Mouse (Mus musculus) lung, adult 2 months (tissue): ENCODE data around the gene Rnf222. TPM values are rescaled to one million over a fixed set of nuclear protein-coding genes. Genes with fewer than 3 reads are reported as not detected.

ENCODE experiments used
- DNase-seq: peaks from one replicate; pipeline ENCODE4 v3.0.0; 2022
- H3K4me1 ChIP-seq: fragments of 200-500 bp; 2 replicates; pipeline ENCODE4 v1.6.1; 2011; ENCODE audit warnings: low read length; ENCODE audit not compliant: control insufficient read depth, insufficient read depth
- H3K4me3 ChIP-seq: fragments of 200-500 bp; replicated peaks from 2 replicates; pipeline ENCODE3; 2011; ENCODE audit warnings: low read depth, mild to moderate bottlenecking, control low read depth, low read length; ENCODE audit errors: extremely low read depth
- CTCF ChIP-seq: fragments of 200-500 bp; IDR thresholded peaks from 2 replicates; pipeline ENCODE4 v1.5.1; 2011; ENCODE audit warnings: mild to moderate bottlenecking, low read length, control low read depth; ENCODE audit not compliant: insufficient read depth
- POLR2A ChIP-seq: fragments of 200-500 bp; IDR thresholded peaks from 2 replicates; pipeline ENCODE4 v1.6.1; 2011; ENCODE audit warnings: low read depth, mild to moderate bottlenecking, control low read depth, low read length, borderline replicate concordance; ENCODE audit errors: extremely low read depth
- WGBS: fragments of 180-500 bp; shearing (Covaris S2); methylation state at CpG from one replicate; pipeline ENCODE4 v1.1.7; 2018; 5-methylcytosine and 5-hydroxymethylcytosine counted together
- polyA plus RNA-seq: library from polyadenylated mRNA; depleted of rRNA; stranded (reverse); fragments of >200 nt; gene quantifications from 2 replicates; pipeline ENCODE4 v1.2.3, GENCODE M21; 2012

Gene Rnf222
- polyA plus RNA-seq, 1 experiment = 1.4 TPM

DNA sequence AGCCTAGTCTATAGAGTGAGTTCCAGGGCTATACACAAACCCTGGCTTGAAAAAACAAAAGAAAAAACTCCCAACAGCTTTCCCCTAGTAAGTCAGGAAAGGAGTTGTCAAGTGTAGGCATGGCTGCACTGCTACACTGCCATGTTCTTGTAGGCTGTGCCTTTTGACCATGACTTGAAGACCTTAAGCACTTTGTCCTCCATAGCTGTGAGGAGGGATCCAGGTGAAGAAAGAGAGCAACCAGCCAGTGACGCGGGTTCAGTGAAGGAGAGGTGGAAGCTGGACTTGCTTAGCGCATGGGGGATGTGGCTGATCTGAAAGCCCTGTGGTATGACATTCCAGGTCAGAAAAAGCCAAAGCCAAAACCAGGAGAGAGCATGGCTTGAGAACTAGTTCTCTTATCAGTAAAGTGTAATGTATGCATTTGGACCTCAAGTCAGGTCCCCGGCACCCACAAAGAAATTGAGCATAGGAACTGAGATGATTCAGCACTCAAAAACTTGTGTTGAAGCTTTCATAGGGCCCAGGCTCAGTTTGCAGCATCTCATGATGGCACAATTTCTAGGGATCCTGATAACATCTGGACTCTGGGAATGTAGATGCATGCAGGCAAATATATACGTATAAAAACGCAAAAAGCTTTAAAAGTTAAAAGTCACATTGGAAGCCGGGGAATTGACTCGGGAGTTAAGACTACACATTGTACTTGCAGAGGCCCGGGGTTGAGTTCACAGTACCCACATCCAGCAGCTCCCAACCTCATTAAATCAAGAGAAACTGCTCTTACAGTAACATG is 17.5 kb downstream of the Rnf222 start:
- TF ChIP-seq POLR2A (no peak), CTCF (no peak)
- H3K4me3 ChIP-seq = no peak overlapping the region
- no peak for DNase-seq
- H3K4me1 ChIP-seq = no peaks in the 10 kb centered on the region; the same call in 1 of the 2 replicates
- WGBS = 88% methylated on average over 9 of the region's 9 CpGs

DNA sequence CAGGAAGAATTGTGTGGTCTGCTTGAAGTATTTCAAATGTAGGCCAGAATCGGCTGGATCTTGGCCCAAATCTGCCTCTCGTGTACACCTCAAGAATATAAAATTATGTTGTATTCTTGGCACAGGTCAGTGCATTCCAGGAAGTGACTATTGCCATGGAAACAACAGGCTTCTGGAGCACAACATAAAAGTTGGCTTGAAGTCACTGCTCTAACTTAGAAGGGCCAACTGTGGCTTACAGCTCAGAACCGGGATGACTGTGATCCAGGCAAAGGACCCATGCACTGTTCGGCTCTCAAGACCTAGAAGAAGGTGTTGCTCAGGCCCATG is 18.1 kb downstream of the Rnf222 start:
- H3K4me1 ChIP-seq = peaks cover 3% of the 10 kb centered on the region; the same call in 1 of the 2 replicates
- whole genome bisulfite sequencing = 31% methylated on average over 4 of the region's 4 CpGs
- H3K4me3 ChIP-seq = no peak overlapping the region
- TF ChIP-seq CTCF (no peak), POLR2A (no peak)
- DNase-seq = no peak

DNA sequence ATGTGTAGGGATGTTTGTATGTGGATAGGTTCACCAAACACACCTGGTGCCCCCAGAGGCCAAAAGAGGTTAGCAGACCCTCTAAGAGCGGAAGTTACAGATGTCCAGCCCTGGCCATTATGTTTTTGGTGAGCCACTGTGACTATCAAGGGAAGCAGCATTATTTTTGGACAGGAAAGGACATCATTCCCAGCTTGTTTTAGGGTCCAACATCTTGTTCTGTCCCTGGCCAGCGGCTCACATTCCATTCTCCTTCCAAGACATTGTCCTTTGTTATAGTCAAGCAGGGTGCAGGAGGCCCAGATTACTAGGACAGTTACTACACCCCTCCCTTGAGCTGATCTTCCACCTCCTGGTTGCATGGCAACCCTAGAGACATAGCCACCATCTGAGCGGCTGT is 18.9 kb downstream of the Rnf222 start:
- no peak for DNase-seq
- TF ChIP-seq CTCF (no peak), POLR2A (no peak)
- Histone ChIP-seq H3K4me1 (peaks cover 8% of the 10 kb centered on the region), H3K4me3 (no peak overlapping the region)
- 62% methylated on average over 3 of the region's 3 CpGs for WGBS

DNA sequence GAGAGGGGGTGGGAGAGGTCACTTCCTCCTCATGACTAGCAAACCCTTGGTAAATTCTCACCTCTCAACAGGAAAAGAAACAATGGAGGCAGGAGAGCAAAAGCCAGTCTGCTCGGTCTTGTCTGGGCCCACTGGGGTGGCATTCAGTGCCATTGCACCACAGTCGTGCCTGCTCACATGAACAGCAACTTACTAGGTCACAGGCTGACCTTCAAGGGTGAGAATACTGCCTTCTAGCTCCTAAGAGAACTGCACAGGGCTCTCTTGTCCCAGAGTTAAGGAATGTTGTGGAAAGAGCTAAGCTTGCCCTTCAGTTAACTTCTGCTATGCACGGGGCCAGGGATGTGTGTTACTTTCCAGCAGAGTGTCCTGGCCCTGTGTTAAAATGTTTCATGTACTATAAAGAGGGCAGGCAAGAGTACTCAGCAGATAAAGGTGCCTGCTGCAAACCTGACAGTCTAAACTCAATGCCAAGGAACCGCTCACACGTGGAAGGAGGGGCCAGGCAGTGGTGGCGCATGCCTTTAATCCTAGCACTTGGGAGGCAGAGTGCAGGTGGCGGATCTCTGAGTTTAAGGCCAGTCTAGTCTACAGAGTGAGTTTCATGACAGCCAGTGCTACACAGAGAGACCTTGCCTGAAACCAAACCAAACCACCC is 20.6 kb downstream of the Rnf222 start:
- H3K4me3 ChIP-seq = no peak overlapping the region
- TF ChIP-seq POLR2A = no peak
- no peak for TF ChIP-seq CTCF
- H3K4me1 ChIP-seq = peaks cover 8% of the 10 kb centered on the region
- no peak for DNase-seq
- 48% methylated on average over 7 of the region's 7 CpGs for WGBS

DNA sequence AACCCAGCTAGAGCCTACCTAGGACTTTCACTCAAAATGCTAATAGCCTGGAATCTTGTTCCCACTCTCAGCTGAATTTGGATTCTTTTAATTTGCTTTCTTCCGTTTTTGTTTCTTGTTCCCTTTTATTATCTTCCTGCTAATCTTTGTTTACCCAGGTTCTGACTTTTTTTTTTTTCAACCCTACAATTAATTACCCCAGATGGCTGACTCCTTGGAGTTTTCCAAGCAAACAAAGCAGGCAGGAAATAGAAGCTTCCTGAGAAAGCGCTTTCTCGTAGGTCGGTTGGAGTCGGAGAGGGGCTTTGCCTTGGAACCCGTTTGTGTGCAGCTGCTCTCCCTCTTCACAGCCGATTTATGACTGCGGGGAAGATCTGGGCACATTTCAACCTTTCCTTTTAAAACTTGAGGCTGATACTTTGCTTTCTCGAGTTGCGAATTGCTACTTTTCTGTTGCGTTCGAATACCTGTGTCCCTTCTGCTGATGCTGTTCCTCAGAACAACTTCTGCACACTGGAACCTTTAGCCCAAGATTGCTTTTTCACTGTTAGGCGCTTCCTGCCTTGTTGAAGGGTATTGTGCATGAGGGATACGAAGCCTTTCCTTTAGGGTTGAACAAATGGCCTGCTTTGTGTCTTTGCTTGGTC is 23.3 kb downstream of the Rnf222 start:
- no peak overlapping the region for H3K4me3 ChIP-seq
- 22% methylated on average over 14 of the region's 14 CpGs for WGBS
- H3K4me1 ChIP-seq = peaks cover 8% of the 10 kb centered on the region
- TF ChIP-seq POLR2A (no peak), CTCF (no peak)
- DNase-seq = no peak

DNA sequence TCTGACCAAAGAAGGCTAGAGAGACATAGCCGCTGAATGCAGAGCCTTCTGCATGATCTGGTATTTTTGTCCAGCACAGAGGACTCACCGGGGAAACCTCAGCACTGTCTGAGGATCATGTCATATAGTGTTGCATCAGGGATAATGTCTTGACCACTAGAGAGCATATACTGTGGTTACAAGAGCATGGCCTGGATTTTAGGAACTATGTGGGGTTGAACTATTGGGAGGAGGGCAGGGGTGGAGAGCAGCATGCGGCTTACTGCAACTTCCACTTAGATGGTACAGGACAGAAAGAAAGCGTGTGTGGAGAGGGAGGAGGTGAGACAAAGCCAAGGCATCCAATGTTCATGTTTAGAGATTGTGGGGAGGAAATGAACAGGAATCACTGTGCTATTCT is 26.2 kb downstream of the Rnf222 start:
- no peak for TF ChIP-seq POLR2A
- TF ChIP-seq CTCF = no peak
- H3K4me3 ChIP-seq = no peak overlapping the region
- 87% methylated on average over 4 of the region's 4 CpGs for WGBS
- peaks cover 8% of the 10 kb centered on the region for H3K4me1 ChIP-seq
- DNase-seq = no peak

DNA sequence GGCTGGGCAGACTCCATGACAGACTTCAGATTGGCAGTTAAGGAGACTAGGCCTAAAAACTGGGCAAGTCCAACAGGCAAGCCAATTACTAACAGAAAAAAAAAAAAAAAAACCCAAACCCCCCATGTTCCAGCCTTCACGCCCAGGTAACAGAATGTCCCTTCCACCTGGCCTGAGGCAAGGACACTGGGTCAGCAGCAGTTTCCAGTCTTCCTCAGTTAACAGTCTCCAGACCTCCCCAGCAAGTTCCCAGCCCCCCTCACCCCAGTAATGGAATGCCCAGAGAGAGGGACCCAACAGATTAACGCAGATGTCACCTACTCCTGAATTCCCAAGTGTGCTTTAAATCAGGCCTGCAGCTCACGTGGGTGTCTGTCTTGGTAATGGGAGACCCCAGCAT is 34.8 kb downstream of the Rnf222 start:
- Histone ChIP-seq H3K4me1 (no peaks in the 10 kb centered on the region), H3K4me3 (no peak overlapping the region)
- TF ChIP-seq POLR2A (no peak), CTCF (no peak)
- DNase-seq = no peak
- 87% methylated on average over 3 of the region's 3 CpGs for WGBS

DNA sequence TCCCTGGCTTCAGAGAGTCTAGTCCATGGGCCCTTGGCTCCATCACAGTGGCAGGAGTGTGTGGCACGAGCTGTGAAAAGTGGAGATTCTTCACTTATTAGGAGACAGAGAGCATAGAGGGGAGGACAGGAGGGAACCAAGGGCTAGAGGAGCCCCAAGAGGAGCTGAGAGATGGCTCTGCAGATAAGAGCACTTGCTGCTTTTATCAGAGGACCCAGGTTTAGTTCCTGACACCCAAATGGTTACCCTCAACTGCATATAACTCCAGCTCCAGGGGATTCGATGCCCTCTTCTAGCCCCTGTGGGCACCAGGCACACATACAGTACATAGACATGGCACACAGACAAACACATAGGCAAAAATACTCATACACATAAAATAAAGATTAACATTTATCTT is 36.4 kb downstream of the Rnf222 start:
- WGBS = 92% methylated on average over 2 of the region's 2 CpGs
- no peaks in the 10 kb centered on the region for H3K4me1 ChIP-seq
- DNase-seq = no peak
- no peak overlapping the region for H3K4me3 ChIP-seq
- TF ChIP-seq CTCF = no peak
- no peak for TF ChIP-seq POLR2A

DNA sequence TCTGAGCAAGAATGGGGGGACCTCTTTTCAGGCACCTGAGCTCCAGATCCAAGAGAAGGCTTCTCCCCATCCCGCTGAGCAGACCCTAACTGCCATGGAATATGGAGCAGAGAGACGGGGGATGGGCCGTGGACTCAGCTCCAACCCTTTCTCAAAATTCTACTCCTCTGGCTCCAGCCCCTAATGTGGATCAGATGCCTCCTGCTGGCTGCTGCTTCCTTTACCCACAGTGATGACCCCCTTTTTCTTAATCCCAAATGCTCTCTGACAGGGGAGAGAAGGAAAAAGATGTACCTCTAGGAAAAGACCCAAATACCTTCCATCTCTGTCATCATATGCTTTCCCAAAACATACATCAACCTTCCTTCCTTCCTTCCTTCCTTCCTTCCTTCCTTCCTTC is 38.6 kb downstream of the Rnf222 start, which contains the start of gene Odf4:
TSS of gene Odf4 (minus strand) at position 101 of the 400 bp plus-strand sequence.
- no peak for DNase-seq
- Histone ChIP-seq H3K4me1 (no peaks in the 10 kb centered on the region), H3K4me3 (no peak within 1 kb of the TSS)
- TF ChIP-seq CTCF = no peak
- TF ChIP-seq POLR2A = no peak
- 91% methylated on average over 3 of the region's 3 CpGs for WGBS
